Mouse (Mus musculus) hematopoietic stem cell, adult 5-6 weeks (primary cell): ENCODE results near the gene Ddx39b. TPM values are rescaled to one million over a fixed set of nuclear protein-coding genes. Genes with fewer than 3 reads are reported as not detected.
A peak's percentile ranks its signal among the peaks of the same experiment; 100 is the strongest.
"Not testable (repeated sequence)": the region's sequence is repeated elsewhere in the genome, so short reads cannot be mapped to it uniquely, and the experiment has no call there.

Experiments
- ATAC-seq, 2 experiments: fragments of 125-278 bp in 1 of 2; replicated peaks in 1 of 2; 2 replicates each; pipeline ENCODE4 v1.8.0; 2016 to 2017; ENCODE audit warnings: inconsistent platforms in 2 of 2, mild to moderate bottlenecking in 2 of 2, moderate number of reproducible peaks in 2 of 2, low read depth in 1 of 2, moderate TSS enrichment in 1 of 2; ENCODE audit not compliant: low FRiP score in 2 of 2, poor library complexity in 2 of 2, severe bottlenecking in 2 of 2, insufficient read depth in 1 of 2, low TSS enrichment in 1 of 2
- total RNA-seq: library from RNA; stranded (forward); fragments of 172-1452, 232-1000 nt; gene quantifications from 2 replicates; pipeline ENCODE4 v1.2.3, GENCODE M21; 2017

The Ddx39b gene
- total RNA-seq, 1 experiment from 2014 or later, result 226 TPM

DNA sequence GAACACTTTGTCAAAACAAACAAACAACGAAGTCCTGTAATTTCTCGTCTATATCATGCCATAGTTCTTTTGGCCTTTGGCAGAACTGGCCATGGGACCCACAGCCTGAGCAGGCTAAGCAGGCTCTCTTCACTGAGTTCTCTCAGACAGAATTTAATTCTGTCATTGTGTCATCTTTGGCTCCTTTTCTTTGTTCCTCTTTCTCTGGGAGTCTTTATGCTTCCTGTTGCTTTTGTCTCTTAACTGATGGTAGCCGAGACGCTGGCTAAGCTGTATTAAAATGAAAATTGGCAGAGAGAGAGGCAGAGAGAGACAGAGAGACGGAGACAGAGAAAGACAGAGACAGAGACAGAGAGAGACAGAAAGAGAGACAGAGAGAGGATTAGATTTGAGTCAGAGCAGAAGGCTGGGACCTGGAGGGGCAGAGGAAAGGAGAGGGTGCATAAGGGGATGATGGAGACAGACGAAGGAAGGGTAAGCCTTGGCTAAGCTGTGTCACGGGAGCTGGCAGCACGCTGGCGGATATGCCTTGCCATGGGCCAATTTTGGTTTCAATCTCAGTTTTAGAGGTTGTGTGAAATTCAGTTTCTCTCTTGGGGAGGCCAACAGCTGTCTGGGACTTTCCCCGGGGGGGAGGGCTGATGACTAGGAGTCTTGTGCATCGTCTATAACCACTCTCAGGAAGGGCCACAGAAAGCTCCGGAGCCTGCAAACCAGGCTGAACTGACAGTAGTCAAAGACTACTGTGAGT, 31.6 kb upstream of the Ddx39b start:
- ATAC-seq, result peak; percentile 36 to 49; a peak in 2 of 4 replicates

GRCm38 (mm10) chr17:35210593-35210992, 31.0 kb upstream of the Ddx39b start:
- ATAC-seq, result no peak

DNA sequence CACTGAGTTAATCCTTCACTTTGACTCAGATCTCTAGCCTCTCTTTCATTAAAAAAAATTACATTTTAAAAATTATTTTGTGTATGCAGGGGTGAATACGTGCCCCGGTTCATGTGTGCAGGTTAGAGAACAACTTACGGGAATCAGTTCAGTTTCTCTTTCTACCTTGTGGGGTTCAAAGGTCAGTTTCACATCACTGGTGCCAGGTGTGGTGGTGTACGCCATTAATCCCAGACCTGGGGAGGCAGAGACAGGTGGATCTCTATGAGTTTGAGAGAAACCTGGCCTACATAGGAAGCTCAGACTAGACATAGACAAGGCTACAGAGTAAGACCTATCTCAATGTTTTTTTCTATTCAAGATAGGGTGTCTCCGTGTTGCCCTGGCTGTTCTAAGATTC, 28.5 kb upstream of the Ddx39b start:
- no peak for ATAC-seq

DNA sequence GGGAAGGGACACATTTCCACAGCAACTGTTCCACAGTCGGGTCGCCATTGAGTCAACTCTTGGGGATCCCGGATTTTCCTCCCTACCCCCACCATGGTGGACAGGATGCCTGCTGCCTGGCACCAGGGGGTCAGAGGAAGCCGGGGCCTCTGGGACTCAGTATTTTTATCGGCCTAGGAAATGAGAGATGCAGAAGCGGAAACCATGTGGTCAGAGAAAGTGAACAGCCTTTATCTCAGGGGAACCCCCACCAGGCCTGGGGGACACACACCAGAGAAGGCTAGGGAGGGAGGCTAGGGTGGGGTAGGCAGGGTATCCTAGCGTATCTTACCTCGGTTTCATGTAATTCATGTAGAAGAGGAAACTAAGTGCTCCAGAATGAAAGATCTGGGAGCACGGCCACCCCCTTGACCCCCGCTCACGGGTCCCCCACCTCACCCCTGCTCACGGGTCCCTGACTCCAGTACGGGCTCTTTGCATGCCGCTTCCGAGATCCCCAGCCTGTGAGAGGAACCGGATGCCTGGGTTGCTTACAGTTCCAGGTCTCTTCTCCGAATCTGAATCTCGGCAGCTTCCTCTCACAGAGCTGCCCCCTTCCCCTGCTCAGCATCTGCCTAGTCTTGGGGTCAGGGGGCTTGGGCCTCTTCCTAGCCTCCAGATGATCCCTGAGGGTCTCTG, 22.9 kb upstream of the Ddx39b start:
- ATAC-seq, result peak; percentile 43 to 47

DNA sequence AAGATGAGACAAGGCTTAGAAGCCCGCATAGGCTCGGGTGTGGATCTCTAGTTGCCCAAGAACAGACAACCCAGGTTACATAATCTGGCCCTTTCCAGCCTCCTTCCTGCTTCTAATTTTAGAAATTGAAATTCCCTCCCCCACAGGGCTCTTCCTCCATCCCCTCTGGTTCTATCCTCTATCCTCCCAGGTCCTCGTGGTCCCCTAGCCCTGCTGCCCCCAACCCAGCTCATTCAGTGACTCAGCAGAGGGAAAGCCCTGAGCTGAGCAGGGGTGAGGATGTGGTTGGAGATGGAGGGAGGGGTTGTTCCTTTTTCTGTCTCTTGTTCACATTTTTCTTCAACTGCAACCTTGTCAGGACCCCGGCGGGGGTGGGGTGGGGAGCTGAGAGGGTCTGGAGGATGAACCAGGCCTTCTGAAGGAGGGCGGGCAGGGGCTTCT, 21.9 kb upstream of the Ddx39b start:
- ATAC-seq, result peak; percentile 29 to 45; a peak in 2 of 4 replicates

DNA sequence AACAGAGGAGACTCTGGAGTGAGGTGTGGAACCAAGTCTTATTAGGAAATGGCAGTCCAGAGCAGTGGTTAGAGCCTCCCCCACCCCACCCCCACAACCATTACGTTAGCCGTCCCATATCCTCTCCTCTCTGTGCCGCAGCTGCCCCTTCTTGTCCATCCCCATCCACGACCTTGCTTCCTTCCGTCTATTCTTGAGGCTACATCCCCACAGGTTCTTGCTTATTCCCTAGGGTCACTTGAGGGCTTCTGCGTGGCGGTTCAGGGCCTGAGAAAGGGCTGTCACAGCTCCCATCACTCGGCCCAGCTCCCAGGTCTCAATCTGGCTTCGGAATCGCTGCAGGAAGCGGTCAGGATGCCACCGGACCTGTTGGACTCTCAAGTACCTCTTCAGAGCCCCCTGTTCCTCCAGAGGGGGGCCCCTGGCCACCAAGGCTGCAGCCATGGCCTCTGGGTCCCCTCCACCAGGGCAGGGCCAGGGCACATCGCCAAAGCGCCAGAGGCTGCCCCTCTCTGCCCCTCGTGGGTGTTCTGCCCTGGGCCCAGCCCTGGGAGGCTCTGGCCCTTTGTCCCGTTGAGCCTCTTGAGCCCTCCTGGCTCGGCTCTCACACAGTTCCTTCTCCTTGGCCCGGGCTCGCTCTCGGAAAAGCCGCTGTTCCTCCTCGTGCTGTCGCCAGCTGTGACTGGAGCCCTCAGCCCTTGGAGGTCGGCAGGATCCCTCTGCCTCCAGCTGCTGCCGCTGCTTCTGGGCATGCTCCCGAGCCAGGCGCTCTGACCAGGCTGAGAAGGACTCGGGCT, 21.2 kb upstream of the Ddx39b start, which contains the start of gene Gm16181:
Gene Gm16181 (plus strand): TSS at position 679 of the 797 bp plus-strand sequence.
- ATAC-seq, result peak in 1 of 2 experiments; percentile 0; a peak in 1 of 4 replicates

GRCm38 (mm10) chr17:35222299-35222698, 19.2 kb upstream of the Ddx39b start:
- peak; percentile 74 to 82 for ATAC-seq

GRCm38 (mm10) chr17:35224641-35225040, 16.9 kb upstream of the Ddx39b start:
- ATAC-seq, result no peak

- ATAC-seq, result no peak
These were observed 16.1 kb upstream of the Ddx39b start for GRCm38 (mm10) chr17:35225456-35225855.

DNA sequence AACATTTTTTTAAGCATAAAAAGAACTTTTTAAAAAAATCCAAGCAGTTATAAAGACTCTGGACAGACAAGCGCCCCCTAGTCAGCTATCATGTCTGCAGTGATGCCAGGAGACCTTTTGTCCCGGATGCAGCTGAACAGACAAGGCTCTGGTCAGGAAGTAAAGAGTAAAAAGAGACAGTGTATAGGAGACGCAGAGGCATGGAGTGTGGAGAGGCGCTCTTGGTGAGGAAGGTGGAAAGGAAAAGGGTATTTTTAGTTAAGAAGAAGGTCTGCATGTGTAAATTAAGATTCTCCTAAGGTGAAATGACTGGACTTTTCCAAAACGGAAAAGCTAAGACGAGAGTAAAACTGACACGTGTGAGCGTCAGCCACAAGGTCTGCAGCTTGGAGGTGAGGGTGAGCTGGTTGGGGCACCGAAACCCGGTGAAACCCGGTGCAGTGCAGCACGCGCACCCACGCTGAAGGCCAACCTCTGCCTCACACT, 14.9 kb upstream of the Ddx39b start:
- ATAC-seq, result no peak

GRCm38 (mm10) chr17:35231022-35231421, 10.5 kb upstream of the Ddx39b start:
- no peak; a peak in 1 of 4 replicates for ATAC-seq

GRCm38 (mm10) chr17:35232043-35232442, 9.5 kb upstream of the Ddx39b start:
- ATAC-seq, result no peak

DNA sequence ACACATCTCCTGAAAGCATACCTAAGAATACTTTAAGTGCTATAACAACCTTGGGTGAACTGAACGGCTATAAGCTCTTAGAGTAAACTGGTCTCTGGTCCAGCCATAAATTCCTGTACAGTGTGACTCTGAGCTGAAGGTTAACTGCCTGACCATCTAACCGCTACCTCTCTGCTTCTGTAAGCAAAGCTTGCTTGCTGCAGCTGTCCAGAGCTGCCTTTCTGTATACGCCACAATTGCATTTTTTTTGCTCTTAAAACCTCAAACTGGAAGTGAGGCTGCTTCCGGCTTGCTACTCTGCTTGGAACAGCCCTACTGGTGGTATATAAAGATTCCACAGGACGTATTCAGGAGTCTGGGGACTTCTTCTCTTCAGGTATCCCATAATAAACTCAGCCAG, 8.9 kb upstream of the Ddx39b start:
- ATAC-seq, result peak in 1 of 2 experiments; percentile 15; a peak in 2 of 4 replicates

GRCm38 (mm10) chr17:35233114-35233980, 8.2 kb upstream of the Ddx39b start, which contains the start of gene Atp6v1g2:
Atp6v1g2 (plus strand) TSS chr17:35233660.
- no peak for ATAC-seq

- ATAC-seq, result not testable (repeated sequence)
These were observed 7.5 kb upstream of the Ddx39b start for GRCm38 (mm10) chr17:35234090-35234489.

- no peak for ATAC-seq
These were observed 6.6 kb upstream of the Ddx39b start for GRCm38 (mm10) chr17:35234903-35235302.
